Mouse (Mus musculus) CH12.LX (cell line): ENCODE data around the gene Spi1. TPM values are rescaled to one million over a fixed set of nuclear protein-coding genes. Genes with fewer than 3 reads are reported as not detected.

Source experiments
- DNase-seq: peaks from one replicate; pipeline ENCODE4 v3.0.0-alpha.2; 2013; ENCODE audit errors: extremely low read depth
- H3K27ac ChIP-seq: 2 replicates; pipeline ENCODE4 v1.5.1; 2012; ENCODE audit warnings: low read depth, mild to moderate bottlenecking, control low read depth, moderate library complexity; ENCODE audit not compliant: insufficient read depth
- H3K27me3 ChIP-seq: replicated peaks from 2 replicates; pipeline ENCODE3; 2012; ENCODE audit warnings: inconsistent platforms
- H3K36me3 ChIP-seq, 2 experiments: replicated peaks in 1 of 2; 2 replicates each; pipeline versions ENCODE3 to v1.6.1; 2012; ENCODE audit warnings: inconsistent platforms in 1 of 2, low read length in 1 of 2, mild to moderate bottlenecking in 1 of 2, mixed read lengths in 1 of 2, moderate library complexity in 1 of 2; ENCODE audit not compliant: control insufficient read depth in 1 of 2, insufficient read depth in 1 of 2
- H3K4me1 ChIP-seq, 2 experiments: 2 replicates each; pipeline ENCODE4 v1.6.1; 2012; ENCODE audit warnings: inconsistent platforms in 1 of 2, moderate library complexity in 1 of 2; ENCODE audit not compliant: insufficient read depth in 2 of 2, control insufficient read depth in 1 of 2
- H3K4me2 ChIP-seq: 2 replicates; pipeline ENCODE4 v1.6.1; 2012; ENCODE audit warnings: low read depth, mild to moderate bottlenecking, control low read depth; ENCODE audit not compliant: poor library complexity, insufficient read depth, severe bottlenecking
- H3K4me3 ChIP-seq, 3 experiments: fragments of 150-350 bp in 1 of 3; sonication (generic) in 1 of 3; replicated peaks in 1 of 3; 2 replicates each; pipeline versions ENCODE3 to v1.5.1; 2011 to 2012; ENCODE audit warnings: low read depth in 2 of 3, low read length in 2 of 3, mild to moderate bottlenecking in 2 of 3, moderate library complexity in 2 of 3, control low read depth in 1 of 3, improper control_type of control experiment in 1 of 3, inconsistent platforms in 1 of 3, mixed read lengths in 1 of 3; ENCODE audit not compliant: poor library complexity in 1 of 3
- H3K79me2 ChIP-seq: replicated peaks from 2 replicates; pipeline ENCODE4 v1.6.1; 2012; ENCODE audit warnings: mild to moderate bottlenecking, moderate library complexity; ENCODE audit not compliant: control insufficient read depth, poor library complexity, insufficient read depth, severe bottlenecking; ENCODE audit errors: extremely low read depth
- H3K9ac ChIP-seq: 2 replicates; pipeline ENCODE4 v1.6.1; 2012; ENCODE audit warnings: low read depth, mild to moderate bottlenecking, control low read depth, moderate library complexity; ENCODE audit not compliant: insufficient read depth
- H3K9me3 ChIP-seq: replicated peaks from 2 replicates; pipeline ENCODE3; 2012; ENCODE audit warnings: low read length, inconsistent platforms, mixed read lengths
- BHLHE40 ChIP-seq: IDR thresholded peaks from 2 replicates; pipeline ENCODE4 v1.6.1; 2011; ENCODE audit warnings: mild to moderate bottlenecking, low read depth, low read length, improper control_type of control experiment
- CHD1 ChIP-seq: IDR thresholded peaks from 2 replicates; pipeline ENCODE4 v1.6.1; 2012; ENCODE audit warnings: low read depth, low read length, improper control_type of control experiment, inconsistent platforms
- CTCF ChIP-seq, 2 experiments: IDR thresholded peaks in 1 of 2; conservative IDR thresholded peaks in 1 of 2; 2 replicates each; pipeline ENCODE4 v1.5.1; 2011 to 2012; ENCODE audit warnings: low read depth in 2 of 2, low read length in 2 of 2, improper control_type of control experiment in 1 of 2, inconsistent platforms in 1 of 2, mild to moderate bottlenecking in 1 of 2, moderate library complexity in 1 of 2
- ELF1 ChIP-seq: IDR thresholded peaks from 2 replicates; pipeline ENCODE4 v1.6.1; 2014; ENCODE audit warnings: low read depth, mild to moderate bottlenecking, inconsistent platforms, low read length, improper control_type of control experiment
- GABPA ChIP-seq: IDR thresholded peaks from 2 replicates; pipeline ENCODE4 v1.6.1; 2012; ENCODE audit warnings: low read depth, low read length, improper control_type of control experiment, inconsistent platforms; ENCODE audit not compliant: insufficient replicate concordance
- MAFK ChIP-seq: IDR thresholded peaks from 2 replicates; pipeline ENCODE4 v1.6.1; 2011; ENCODE audit warnings: low read length, improper control_type of control experiment; ENCODE audit not compliant: insufficient replicate concordance
- MAX ChIP-seq: IDR thresholded peaks from 2 replicates; pipeline ENCODE4 v1.6.1; 2011; ENCODE audit warnings: low read length, improper control_type of control experiment
- MYC ChIP-seq: IDR thresholded peaks from 2 replicates; pipeline ENCODE4 v1.6.1; 2011; ENCODE audit warnings: low read depth, mild to moderate bottlenecking, improper control_type of control experiment, low read length
- RCOR1 ChIP-seq: conservative IDR thresholded peaks from 2 replicates; pipeline ENCODE4 v1.6.1; 2012; ENCODE audit warnings: low read depth, mild to moderate bottlenecking, inconsistent platforms, low read length, improper control_type of control experiment
- TCF12 ChIP-seq: IDR thresholded peaks from 2 replicates; pipeline ENCODE4 v1.6.1; 2014; ENCODE audit warnings: low read depth, mild to moderate bottlenecking, inconsistent platforms, low read length, improper control_type of control experiment
- UBTF ChIP-seq: IDR thresholded peaks from 2 replicates; pipeline ENCODE4 v1.6.1; 2012; ENCODE audit warnings: low read depth, mild to moderate bottlenecking, inconsistent platforms, low read length, improper control_type of control experiment, moderate library complexity
- dilution Hi-C: fragments of 300-500 bp; cut with MboI; formaldehyde crosslinking; loops from 2 replicates; pipeline ENCODE4 v1.14.3; 2020; ENCODE audit warnings: low sequenced_read_pairs; ENCODE audit not compliant: extremely low pct_unique_long_range_greater_than_20kb, extremely low pct_ligation_motif_present
- in situ Hi-C: fragments of 300-500 bp; cut with MboI; formaldehyde crosslinking; loops from 3 replicates; pipeline ENCODE4 v1.14.3; 2019; ENCODE audit warnings: low sequenced_read_pairs, low pct_ligation_motif_present, low pct_unique_long_range_greater_than_20kb, mixed read lengths
- polyA plus RNA-seq: library from polyadenylated mRNA; unstranded; fragments of >175 nt; gene quantifications from 2 replicates; pipeline ENCODE4 v1.2.1, GENCODE M21; 2012; ENCODE audit warnings: low read depth; ENCODE audit not compliant: insufficient read length
- total RNA-seq, 2 experiments: library from RNA; depleted of rRNA; stranded (reverse); fragments of 300-350 nt in 1 of 2; fragments of >200 nt in 1 of 2; gene quantifications; 2 replicates each; pipeline ENCODE4 v1.2.3; 2012 to 2014

The Spi1 gene
- total and polyA plus RNA-seq, 3 experiments = 24.7 to 45.7 (median 42.6) TPM

- peak overlapping the region; percentile 52 for H3K4me2 ChIP-seq
- in situ Hi-C loops (no loop called here), dilution Hi-C loops (no loop called here)
- peaks cover 20 to 35% of the 10 kb centered on the region in 2 experiments for H3K4me1 ChIP-seq
- H3K36me3 ChIP-seq = peaks cover 2 to 20% of the 10 kb centered on the region in 2 experiments
- H3K9ac ChIP-seq = peak overlapping the region; percentile 46
- H3K27me3 ChIP-seq = no peaks in the 10 kb centered on the region
- DNase-seq = no peak
- no peaks in the 10 kb centered on the region for H3K9me3 ChIP-seq
- peak overlapping the region; percentile 57 to 75 (median 71) for H3K4me3 ChIP-seq
- peak overlapping the region; percentile 39 for H3K27ac ChIP-seq
- TF ChIP-seq ELF1 = no peak
- no peak for TF ChIP-seq MAX
- TF ChIP-seq UBTF = no peak
- TF ChIP-seq BHLHE40 = no peak
- no peak for TF ChIP-seq CTCF (conservative IDR thresholded peaks at IDR 0.05 in 1 of 2, IDR thresholded peaks at IDR 0.05 in 1 of 2; ENCODE audit: low read depth in 2 of 2, low read length in 2 of 2)
- TF ChIP-seq GABPA = no peak
- no peaks in the 10 kb centered on the region for H3K79me2 ChIP-seq
Observed at GRCm38 (mm10) chr2:91071059-91071458, 11.1 kb upstream of the Spi1 start.

DNA sequence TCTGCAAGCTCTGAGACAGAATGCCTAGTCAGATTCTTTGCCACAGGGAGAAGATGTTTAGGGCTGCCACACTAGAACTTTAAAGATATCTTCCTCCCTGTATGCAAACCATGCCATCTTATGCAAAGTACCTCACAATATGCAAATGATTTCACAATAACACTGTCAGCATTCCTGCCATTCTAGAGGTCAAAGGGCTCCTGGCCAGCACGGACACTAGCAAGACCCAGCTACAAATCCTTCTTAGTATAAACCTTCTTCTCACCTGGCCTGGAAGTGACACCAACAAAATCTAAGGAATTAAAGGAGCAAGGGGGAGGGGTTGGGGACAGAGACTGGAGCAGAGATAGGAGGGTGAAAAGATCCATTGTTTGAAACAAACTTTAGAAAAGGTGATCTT is 10.1 kb upstream of the Spi1 start:
- TF ChIP-seq UBTF = no peak
- TF ChIP-seq MAFK = 0 out of 2 replicates have a peak, but pooled peaks have one; percentile 17
- no peaks in the 10 kb centered on the region for H3K9me3 ChIP-seq
- H3K9ac ChIP-seq = no peak overlapping the region
- dilution Hi-C loops = no loop called here
- peaks cover 0 to 11% of the 10 kb centered on the region in 2 experiments for H3K36me3 ChIP-seq
- in situ Hi-C loops = no loop called here
- no peak overlapping the region for H3K4me2 ChIP-seq
- H3K79me2 ChIP-seq = no peaks in the 10 kb centered on the region
- DNase-seq = no peak
- no peak overlapping the region for H3K4me3 ChIP-seq
- H3K27ac ChIP-seq = no peak overlapping the region
- H3K27me3 ChIP-seq = no peaks in the 10 kb centered on the region
- H3K4me1 ChIP-seq = peaks cover 20 to 35% of the 10 kb centered on the region in 2 experiments

- no peaks in the 10 kb centered on the region for H3K36me3 ChIP-seq
- H3K4me1 ChIP-seq = peaks cover 21 to 44% of the 10 kb centered on the region in 2 experiments
- no peaks in the 10 kb centered on the region for H3K9me3 ChIP-seq
- TF ChIP-seq MYC = no peak
- no peak for TF ChIP-seq UBTF
- TF ChIP-seq RCOR1 = no peak
- no peak for TF ChIP-seq MAX
- TF ChIP-seq BHLHE40 = no peak
- TF ChIP-seq CHD1 = no peak
- no peak for TF ChIP-seq TCF12
- H3K4me2 ChIP-seq = peak overlapping the region; percentile 72
- in situ Hi-C loops (no loop called here), dilution Hi-C loops (no loop called here)
- H3K79me2 ChIP-seq = no peaks in the 10 kb centered on the region
- 0 out of 2 replicates have a peak overlapping the region, but pooled peaks have one; percentile 26 for H3K9ac ChIP-seq
- no peak overlapping the region for H3K4me3 ChIP-seq
- DNase-seq = no peak
- H3K27ac ChIP-seq = no peak overlapping the region
- H3K27me3 ChIP-seq = no peaks in the 10 kb centered on the region
Observed at GRCm38 (mm10) chr2:91077957-91078313, 4.3 kb upstream of the Spi1 start.
